Mouse (Mus musculus): ENCODE data around the gene Pde10a. TPM values are rescaled to one million over a fixed set of nuclear protein-coding genes. Genes with fewer than 3 reads are reported as not detected.

Gene Pde10a
- 10 to 100 TPM; 42.6 to 73.9 (median 56.7) TPM for total RNA-seq (2022)

- no peak for DNase-seq (ENCODE audit: low spot score in 2 of 2)
Measured at GRCm38 (mm10) chr17:8525225-8525721, at the start of gene Pde10a. Gene Pde10a (plus strand): TSS chr17:8525372.

GRCm38 (mm10) chr17:8478554-8478953, 46.6 kb upstream of the Pde10a start:
- no peak for DNase-seq (ENCODE audit: low spot score in 2 of 2)

- DNase-seq (ENCODE audit: low spot score in 2 of 2) = no peak
Measured at GRCm38 (mm10) chr17:8479493-8480128, 45.6 kb upstream of the Pde10a start.

- no peak for DNase-seq (ENCODE audit: low spot score in 2 of 2)
Measured at GRCm38 (mm10) chr17:8481797-8482196, 43.4 kb upstream of the Pde10a start.

- DNase-seq (ENCODE audit: low spot score in 2 of 2) = no peak
Measured at GRCm38 (mm10) chr17:8482876-8483275, 42.3 kb upstream of the Pde10a start.

GRCm38 (mm10) chr17:8484246-8484645, 40.9 kb upstream of the Pde10a start:
- DNase-seq (ENCODE audit: low spot score in 2 of 2) = no peak

GRCm38 (mm10) chr17:8485146-8485545, 40.0 kb upstream of the Pde10a start:
- no peak for DNase-seq (ENCODE audit: low spot score in 2 of 2)

- DNase-seq (ENCODE audit: low spot score in 2 of 2) = peak; percentile 95 to 97
Measured at GRCm38 (mm10) chr17:8487824-8488223, 37.3 kb upstream of the Pde10a start.

GRCm38 (mm10) chr17:8490971-8491370, 34.2 kb upstream of the Pde10a start:
- no peak for DNase-seq (ENCODE audit: low spot score in 2 of 2)

GRCm38 (mm10) chr17:8493461-8493860, 31.7 kb upstream of the Pde10a start:
- no peak for DNase-seq (ENCODE audit: low spot score in 2 of 2)

- no peak for DNase-seq (ENCODE audit: low spot score in 2 of 2)
Measured at GRCm38 (mm10) chr17:8498151-8498550, 27.0 kb upstream of the Pde10a start.

GRCm38 (mm10) chr17:8498655-8499054, 26.5 kb upstream of the Pde10a start:
- DNase-seq (ENCODE audit: low spot score in 2 of 2) = no peak

GRCm38 (mm10) chr17:8499564-8500117, 25.5 kb upstream of the Pde10a start:
- DNase-seq (ENCODE audit: low spot score in 2 of 2) = no peak

- DNase-seq (ENCODE audit: low spot score in 2 of 2) = no peak
Measured at GRCm38 (mm10) chr17:8504381-8504780, 20.8 kb upstream of the Pde10a start.

GRCm38 (mm10) chr17:8505669-8506426, 19.3 kb upstream of the Pde10a start:
- peak; percentile 87 to 90 for DNase-seq (ENCODE audit: low spot score in 2 of 2)

GRCm38 (mm10) chr17:8506726-8507125, 18.4 kb upstream of the Pde10a start:
- DNase-seq (ENCODE audit: low spot score in 2 of 2) = no peak

- DNase-seq (ENCODE audit: low spot score in 2 of 2) = no peak
Measured at GRCm38 (mm10) chr17:8507654-8508053, 17.5 kb upstream of the Pde10a start.

GRCm38 (mm10) chr17:8508305-8509141, 16.6 kb upstream of the Pde10a start:
- DNase-seq (ENCODE audit: low spot score in 2 of 2) = peak; percentile 54 to 69

- DNase-seq (ENCODE audit: low spot score in 2 of 2) = peak; percentile 60 to 80
Measured at GRCm38 (mm10) chr17:8516006-8516405, 9.2 kb upstream of the Pde10a start.

GRCm38 (mm10) chr17:8523986-8524385, 1.2 kb upstream of the Pde10a start:
- DNase-seq (ENCODE audit: low spot score in 2 of 2) = no peak

- DNase-seq (ENCODE audit: low spot score in 2 of 2) = peak; percentile 84 to 87
Measured at GRCm38 (mm10) chr17:8524387-8525165, 596 bp upstream of the Pde10a start.

All from layer of hippocampus, adult 8-10 months (tissue).